Mouse (Mus musculus): ENCODE measurements around the gene Olfr616.
"Not testable (repeated sequence)": the region's sequence is repeated elsewhere in the genome, so short reads cannot be mapped to it uniquely, and the experiment has no call there.

Gene Olfr616

GRCm38 (mm10) chr7:103569043-103569442, at the start of gene Olfr616:
Gene Olfr616 (minus strand): TSS chr7:103569143.
- CTCF ChIA-PET: no interaction called here

DNA sequence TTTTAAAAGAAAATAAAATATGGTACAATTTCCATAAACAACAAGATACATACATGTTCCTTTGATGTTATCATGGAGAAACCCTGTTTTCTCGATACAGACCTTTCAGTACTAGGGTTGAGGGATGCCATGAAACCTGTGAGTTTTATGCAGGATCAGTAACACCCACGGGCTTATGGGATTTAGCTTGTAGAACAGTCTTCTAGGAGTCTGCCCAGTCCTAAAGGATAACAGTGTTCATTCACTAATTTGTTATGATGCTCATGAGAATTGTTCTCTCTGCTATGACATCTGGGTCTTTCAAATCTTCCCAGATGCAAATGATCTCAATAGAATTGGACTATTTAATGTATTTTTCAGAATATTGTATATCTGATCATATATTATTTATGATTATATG, 43.5 kb upstream of the Olfr616 start, which contains the start of gene Olfr620:
Gene Olfr620 (minus strand): TSS at position 101 of the 400 bp plus-strand sequence.
- CTCF ChIA-PET: no interaction called here

GRCm38 (mm10) chr7:103607425-103607824, 38.5 kb upstream of the Olfr616 start:
- CTCF ChIA-PET: no interaction called here

GRCm38 (mm10) chr7:103600275-103600674, 31.3 kb upstream of the Olfr616 start, which contains the start of gene Olfr619:
Gene Olfr619 (plus strand): TSS chr7:103600575.
- CTCF ChIA-PET: no interaction called here

DNA sequence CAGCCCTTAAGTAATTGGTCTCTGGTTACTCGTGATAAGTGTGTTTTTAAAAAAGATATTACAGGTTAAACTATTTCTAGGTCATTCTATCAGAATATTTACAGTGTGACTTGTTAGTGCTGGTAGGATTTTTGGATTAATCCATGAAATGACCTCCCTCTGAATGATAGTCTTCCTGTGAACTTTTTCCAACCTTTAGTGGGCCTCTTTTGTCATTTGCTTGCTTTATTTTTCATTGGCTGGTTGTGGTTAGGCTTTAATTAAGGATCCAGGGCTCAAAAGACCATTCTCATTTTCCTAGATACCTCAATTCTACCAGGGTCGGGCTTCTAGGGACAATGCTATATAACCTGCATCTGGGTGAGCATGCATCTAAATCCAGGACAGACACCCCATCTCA, 20.9 kb upstream of the Olfr616 start, which contains the start of gene Olfr618:
Gene Olfr618 (plus strand): TSS at position 301 of the 400 bp plus-strand sequence.
- CTCF ChIA-PET: no interaction called here

DNA sequence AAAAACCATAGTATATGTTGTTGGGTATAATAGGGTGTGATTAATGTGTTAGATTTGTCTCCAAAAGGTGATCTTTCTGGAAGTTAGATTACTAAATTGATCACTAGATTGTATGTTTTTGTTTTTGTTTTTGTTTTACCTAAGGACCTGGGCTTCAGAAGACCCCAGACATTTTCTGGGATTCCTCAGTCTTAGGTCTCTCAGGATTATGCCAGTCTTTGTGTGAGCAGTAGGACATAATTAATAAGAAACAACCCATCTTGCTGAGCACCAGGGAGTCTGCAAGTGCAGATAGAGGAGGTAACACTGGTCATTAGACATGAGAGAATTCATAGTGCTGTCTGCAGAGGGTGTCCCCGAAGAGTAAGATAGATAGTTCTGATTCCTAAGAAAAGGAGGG, 3.8 kb upstream of the Olfr616 start, which contains the start of gene Olfr617:
Gene Olfr617 (plus strand): TSS at position 301 of the 400 bp plus-strand sequence.
- CTCF ChIA-PET: no interaction called here

GRCm38 (mm10) chr7:103555779-103556178, 13.2 kb downstream of the Olfr616 start, which contains the start of gene Olfr615:
Gene Olfr615 (plus strand): TSS chr7:103556079.
- CTCF ChIA-PET: no interaction called here

- CTCF ChIA-PET: no interaction called here
These were observed 21.2 kb downstream of the Olfr616 start, which contains the start of gene Olfr613 for GRCm38 (mm10) chr7:103547774-103548173. Gene Olfr613 (plus strand): TSS chr7:103548074.

DNA sequence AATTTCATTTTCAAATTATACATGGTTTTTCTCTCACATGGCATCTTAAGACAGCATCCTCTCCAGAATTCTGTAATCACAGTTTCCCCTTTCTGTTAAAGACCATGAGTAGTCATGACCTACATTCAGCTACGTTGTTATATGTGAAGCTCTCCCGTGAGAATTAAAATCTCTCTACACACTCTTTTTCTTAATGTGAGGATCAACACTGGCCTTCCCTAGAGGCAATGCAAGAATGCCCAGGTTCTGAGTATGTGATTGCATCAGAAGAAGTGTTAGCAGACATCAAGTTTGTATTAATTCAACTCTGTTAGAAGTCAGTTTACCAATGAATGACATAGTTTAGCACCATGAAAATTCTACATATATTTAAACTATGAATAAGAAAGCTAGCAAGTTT, 26.3 kb downstream of the Olfr616 start, which contains the start of gene Olfr612:
Gene Olfr612 (minus strand): TSS at position 101 of the 400 bp plus-strand sequence.
- CTCF ChIA-PET: not testable (repeated sequence)

- CTCF ChIA-PET: not testable (repeated sequence)
These were observed 48.2 kb downstream of the Olfr616 start, which contains the start of gene Olfr611 for GRCm38 (mm10) chr7:103520746-103521145. Gene Olfr611 (minus strand): TSS chr7:103520846.
